Mouse (Mus musculus) cerebellum, postnatal 4 days (tissue): ENCODE measurements around the gene Spryd3.
"Not testable (repeated sequence)": the region's sequence is repeated elsewhere in the genome, so short reads cannot be mapped to it uniquely, and the experiment has no call there.

Experiments
- DNase-seq, 2 experiments: peaks; one replicate each; pipeline ENCODE4 v3.0.0; 2022; ENCODE audit warnings: low spot score in 2 of 2, mixed read lengths in 1 of 2

Spryd3 gene

DNA sequence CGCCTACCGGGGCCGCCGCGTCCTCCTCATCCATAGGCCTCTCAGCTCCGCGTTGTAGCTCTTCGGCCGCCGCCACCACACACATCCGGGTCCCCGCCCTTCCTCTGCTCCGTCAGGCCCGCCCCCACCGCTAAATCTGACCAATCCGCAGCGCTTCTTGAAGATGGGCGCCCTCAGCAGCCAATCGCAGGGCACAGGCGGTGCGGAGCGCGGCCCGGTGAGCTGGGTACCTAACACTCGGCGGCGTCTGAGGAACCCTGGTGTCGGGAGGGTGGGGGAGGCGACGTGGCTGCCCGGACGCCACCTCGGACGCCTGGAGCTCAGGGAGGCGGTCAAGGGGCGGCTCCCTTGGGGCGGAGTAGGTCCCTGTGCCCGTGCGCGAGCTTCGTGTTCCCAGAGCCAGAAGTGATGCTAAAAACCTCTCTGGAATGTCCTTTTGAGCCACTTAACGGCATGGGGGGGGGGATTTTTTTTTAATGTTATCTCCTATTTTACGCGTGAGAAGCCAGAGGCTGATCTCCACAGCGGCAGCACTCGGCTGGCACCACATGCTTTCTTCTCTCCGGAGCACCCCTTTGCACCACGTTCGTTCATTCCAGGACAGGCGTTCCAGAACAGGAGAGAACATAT lies at the start of gene Spryd3:
Gene Spryd3, minus strand, starts transcription at position 106 of the 630 bp plus-strand sequence.
- DNase-seq: peak; percentile 97 to 99

DNA sequence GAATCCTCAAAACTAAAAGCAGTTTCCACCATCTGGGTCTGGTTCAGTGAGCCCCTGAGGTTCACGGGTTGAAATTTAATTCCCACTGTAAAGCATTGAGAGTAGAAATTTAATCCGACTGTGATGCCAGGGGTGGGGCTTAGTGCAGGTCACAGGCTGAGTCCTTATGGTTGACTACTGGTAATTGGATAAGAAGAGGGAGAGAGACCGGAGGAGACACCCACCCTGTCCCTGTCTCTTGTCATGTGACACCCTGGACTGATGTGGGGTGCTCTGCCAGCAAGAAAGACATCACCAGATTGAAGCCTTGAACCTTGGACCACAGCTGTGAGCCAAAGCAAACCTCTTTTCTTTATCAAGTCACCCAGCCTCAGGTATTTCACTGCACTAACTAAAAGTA lies 47.0 kb upstream of the Spryd3 start:
- DNase-seq: no peak

- no peak for DNase-seq
Measured at GRCm38 (mm10) chr15:102179924-102180323, 43.9 kb upstream of the Spryd3 start.

- no peak for DNase-seq
Measured at GRCm38 (mm10) chr15:102179106-102179505, 43.1 kb upstream of the Spryd3 start.

- DNase-seq: peak; percentile 47 to 72
Measured at GRCm38 (mm10) chr15:102178279-102178678, 42.2 kb upstream of the Spryd3 start.

- no peak for DNase-seq
Measured at GRCm38 (mm10) chr15:102177417-102177816, 41.4 kb upstream of the Spryd3 start.

GRCm38 (mm10) chr15:102176571-102177316 lies 40.7 kb upstream of the Spryd3 start:
- no peak for DNase-seq

DNA sequence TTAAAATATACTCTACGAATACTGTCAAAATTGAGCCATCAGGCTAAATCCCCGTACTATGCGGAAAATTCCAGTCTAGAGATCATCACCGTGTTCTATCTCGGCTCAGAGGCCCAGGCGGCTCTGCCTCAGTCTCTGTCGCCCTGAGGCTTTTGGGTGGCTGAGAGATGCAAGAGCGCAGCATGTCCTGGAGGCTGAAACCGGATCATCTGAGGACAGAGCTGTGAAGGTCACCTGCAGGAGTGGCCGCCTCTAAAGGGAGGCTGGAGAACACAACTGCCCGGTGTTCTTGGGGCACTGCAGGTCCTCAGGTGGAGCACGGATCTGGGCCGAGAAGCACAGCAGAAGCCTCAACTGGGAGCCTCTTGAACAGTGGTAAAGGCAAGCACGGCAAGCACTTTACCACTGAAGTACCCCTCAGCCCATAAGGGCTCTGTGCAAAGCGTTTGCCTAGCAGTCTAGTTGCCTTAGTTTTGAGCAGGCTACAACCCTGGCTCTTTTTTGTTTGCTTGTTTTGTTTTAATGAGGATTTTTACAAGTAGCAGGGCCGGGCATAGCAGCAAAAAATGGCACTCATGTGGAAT lies 39.8 kb upstream of the Spryd3 start:
- no peak for DNase-seq

- no peak for DNase-seq
Measured at GRCm38 (mm10) chr15:102173581-102173980, 37.5 kb upstream of the Spryd3 start.

DNA sequence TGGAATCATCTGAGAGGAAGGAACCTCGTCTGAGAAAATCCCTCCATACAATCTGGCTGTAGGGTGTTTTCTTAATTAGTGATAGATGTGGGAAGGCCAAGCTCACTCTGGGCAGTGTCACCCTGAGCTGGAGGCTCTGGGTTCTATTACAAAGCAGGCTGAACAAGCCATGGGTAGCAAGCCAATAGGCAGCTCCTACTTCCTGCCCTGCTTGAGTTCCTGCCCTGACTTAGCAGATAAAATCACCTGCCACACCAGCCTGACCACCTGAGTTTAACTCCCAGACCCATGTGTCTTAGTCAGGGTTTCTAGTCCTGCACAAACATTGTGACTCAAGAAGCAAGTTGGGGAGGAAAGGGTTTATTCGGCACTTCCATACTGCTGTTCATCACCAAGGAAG lies 33.0 kb upstream of the Spryd3 start:
- no peak for DNase-seq

DNA sequence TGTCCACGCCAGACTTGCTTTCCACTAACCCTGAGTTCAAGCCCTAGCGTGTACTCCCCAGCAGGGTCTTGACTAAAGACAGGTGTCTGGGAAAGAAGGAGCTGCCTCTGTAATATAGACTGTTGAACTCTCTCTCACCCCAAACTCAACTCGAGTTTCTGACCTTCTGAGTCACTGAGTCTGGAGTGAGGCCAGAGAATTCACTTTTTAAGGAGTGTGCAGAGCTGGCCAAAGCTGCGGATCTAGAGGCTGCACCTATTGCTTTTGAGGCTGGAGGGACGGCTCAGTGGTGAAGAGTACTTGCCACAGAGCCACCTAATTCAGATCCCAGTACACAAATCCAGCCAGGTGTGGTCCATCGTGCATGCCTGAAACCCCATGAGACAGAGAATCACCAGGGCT lies 31.6 kb upstream of the Spryd3 start:
- no peak for DNase-seq

GRCm38 (mm10) chr15:102165468-102166100 lies 29.6 kb upstream of the Spryd3 start:
- DNase-seq: no peak

- no peak for DNase-seq
Measured at GRCm38 (mm10) chr15:102163900-102164693, 28.1 kb upstream of the Spryd3 start.

GRCm38 (mm10) chr15:102160415-102161060 lies 24.5 kb upstream of the Spryd3 start:
- DNase-seq: no peak

DNA sequence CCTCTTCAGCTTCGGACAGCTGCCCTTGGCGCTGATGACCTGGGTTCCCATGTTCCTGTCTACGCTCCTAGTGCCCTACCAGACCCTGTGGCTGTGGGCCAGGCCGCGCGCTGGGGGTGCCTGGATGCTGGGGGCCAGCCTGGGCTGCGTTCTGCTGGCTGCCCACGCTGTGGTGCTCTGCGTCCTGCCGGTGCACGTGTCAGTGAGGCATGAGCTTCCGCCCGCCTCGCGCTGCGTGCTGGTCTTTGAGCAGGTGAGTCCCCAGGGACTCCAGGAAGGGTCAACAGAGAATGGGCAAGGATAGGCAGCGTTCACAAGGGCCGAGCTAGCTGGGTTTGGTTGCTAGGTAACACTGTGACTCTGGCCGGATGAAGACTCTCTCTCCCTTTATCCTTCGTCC lies 20.8 kb upstream of the Spryd3 start:
- no peak for DNase-seq

GRCm38 (mm10) chr15:102155006-102155405 lies 19.0 kb upstream of the Spryd3 start:
- not testable (repeated sequence) for DNase-seq

GRCm38 (mm10) chr15:102152646-102153045 lies 16.6 kb upstream of the Spryd3 start:
- DNase-seq: no peak

- no peak for DNase-seq
Measured at GRCm38 (mm10) chr15:102150301-102151135, 14.5 kb upstream of the Spryd3 start, which contains the start of gene Soat2. TSS of gene Soat2 (plus strand) at chr15:102150526.

GRCm38 (mm10) chr15:102149561-102149960 lies 13.5 kb upstream of the Spryd3 start:
- DNase-seq: no peak
